Mouse (Mus musculus): Measurements from ENCODE around the gene Adad2. TPM values are rescaled to one million over a fixed set of nuclear protein-coding genes. Genes with fewer than 3 reads are reported as not detected.
A peak's percentile ranks its signal among the peaks of the same experiment; 100 is the strongest.

The Adad2 gene
- polyA plus RNA-seq, 1 experiment = 0.11 TPM

DNA sequence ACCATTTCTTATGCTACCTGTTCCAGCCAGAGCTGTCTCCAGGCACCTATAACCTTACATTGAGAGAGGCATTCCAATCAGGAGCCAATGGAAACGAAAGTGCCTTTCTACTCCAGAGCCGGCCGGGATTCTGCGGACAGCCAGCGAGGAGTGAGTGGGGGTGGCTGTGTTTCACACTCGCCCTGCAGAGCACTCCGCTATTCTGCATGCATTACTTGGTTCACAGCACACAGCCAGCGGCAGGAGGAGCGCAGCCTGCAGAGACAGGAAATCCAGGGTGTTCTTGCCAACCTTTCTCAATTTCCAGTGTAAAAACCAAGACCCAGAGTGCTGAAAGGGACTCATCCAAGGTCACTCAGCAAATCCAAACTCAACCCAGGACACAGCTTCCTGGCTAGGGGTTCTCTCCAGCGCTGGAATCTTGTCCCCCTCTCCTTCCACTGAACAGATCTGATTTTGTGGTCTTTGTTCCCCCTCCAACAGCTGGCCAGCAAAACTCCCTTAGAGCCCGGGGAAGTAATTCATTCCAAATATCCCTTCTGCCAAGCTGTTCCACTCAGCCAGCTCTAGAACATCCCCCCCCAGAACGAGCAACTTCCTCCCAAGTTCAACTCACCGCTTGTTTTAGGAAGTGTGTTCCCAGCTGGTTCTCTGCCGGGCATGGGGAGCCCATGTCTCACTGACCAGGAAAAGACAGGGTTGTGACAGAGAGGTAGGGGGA, 22.2 kb downstream of the Adad2 start:
- no peaks in the 10 kb centered on the region; the same call in 1 of the 2 replicates for H3K4me1 ChIP-seq (ENCODE audit: control insufficient read depth, insufficient read depth, low read length)
- no peak overlapping the region for H3K4me3 ChIP-seq (replicated peaks; ENCODE audit: insufficient read depth, low read depth, low read length)
- no peaks in the 10 kb centered on the region; the same call in 1 of the 2 replicates for H3K27me3 ChIP-seq (ENCODE audit: control insufficient read depth, insufficient read depth, low read length)
- no peak for DNase-seq
- WGBS = 7% methylated on average over 14 of the region's 14 CpGs
- H3K27ac ChIP-seq (ENCODE audit: insufficient read depth, low read length) = no peak overlapping the region
- TF ChIP-seq POLR2A (IDR thresholded peaks at IDR 0.05; ENCODE audit: borderline replicate concordance, insufficient read depth, low read length) (no peak), CTCF (IDR thresholded peaks at IDR 0.05; ENCODE audit: borderline replicate concordance, insufficient read depth, low read depth, low read length) (no peak)

DNA sequence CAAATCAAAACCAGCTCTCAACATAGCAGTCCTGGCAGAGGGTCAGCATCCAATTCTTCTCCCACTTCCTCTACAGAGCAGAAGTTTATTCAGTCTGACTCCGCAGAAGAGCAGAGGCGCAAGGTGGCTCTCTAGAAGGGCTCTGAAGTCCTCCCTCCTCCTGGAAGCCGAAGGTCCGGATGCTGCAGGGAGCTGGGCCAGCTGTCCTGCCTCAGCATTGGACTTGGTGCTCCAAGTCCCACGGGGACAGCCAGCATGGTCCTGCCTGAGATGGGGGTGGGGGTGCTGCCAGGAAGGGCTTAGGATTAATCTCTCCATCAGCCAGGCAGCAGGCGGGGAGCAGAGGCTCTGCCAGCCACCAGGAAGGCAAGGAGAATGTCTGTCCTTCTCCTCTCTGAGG, 22.8 kb downstream of the Adad2 start, which contains the start of gene Kcng4:
Gene Kcng4, minus strand, starts transcription at position 303 of the 400 bp plus-strand sequence.
- Histone ChIP-seq H3K4me1 (ENCODE audit: control insufficient read depth, insufficient read depth, low read length) (no peaks in the 10 kb centered on the region; the same call in 1 of the 2 replicates), H3K4me3 (replicated peaks; ENCODE audit: insufficient read depth, low read depth, low read length) (no peak within 1 kb of the TSS), H3K27ac (ENCODE audit: insufficient read depth, low read length) (no peak within 1 kb of the TSS), H3K27me3 (ENCODE audit: control insufficient read depth, insufficient read depth, low read length) (no peaks in the 10 kb centered on the region; the same call in 1 of the 2 replicates)
- WGBS = 5% methylated on average over 6 of the region's 6 CpGs
- peak in 1 of 2 experiments; percentile 30 for DNase-seq
- no peak for TF ChIP-seq CTCF (IDR thresholded peaks at IDR 0.05; ENCODE audit: borderline replicate concordance, insufficient read depth, low read depth, low read length)
- TF ChIP-seq POLR2A (IDR thresholded peaks at IDR 0.05; ENCODE audit: borderline replicate concordance, insufficient read depth, low read length) = no peak

DNA sequence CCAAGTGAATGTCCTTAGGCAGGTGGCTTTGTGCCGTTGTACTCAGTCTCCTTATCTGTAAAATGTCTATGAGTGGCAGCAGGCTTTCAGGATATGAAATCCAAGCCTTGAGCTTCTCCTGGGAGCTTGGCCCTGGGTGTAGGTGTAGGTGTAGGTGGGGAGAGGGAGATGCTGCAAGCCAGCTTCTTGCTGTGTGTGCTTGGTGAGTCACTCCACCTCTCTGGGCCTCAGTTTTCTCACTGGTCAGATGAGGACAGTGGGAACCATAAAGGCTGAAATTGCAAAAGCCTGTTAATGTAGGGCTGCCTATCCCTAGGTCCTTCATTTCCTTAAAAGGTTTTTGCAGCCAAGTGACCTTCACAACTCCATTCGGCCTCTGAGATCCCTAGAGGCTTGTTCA, 23.4 kb downstream of the Adad2 start:
- no peak for DNase-seq
- TF ChIP-seq CTCF (IDR thresholded peaks at IDR 0.05; ENCODE audit: borderline replicate concordance, insufficient read depth, low read depth, low read length) (no peak), POLR2A (IDR thresholded peaks at IDR 0.05; ENCODE audit: borderline replicate concordance, insufficient read depth, low read length) (no peak)

DNA sequence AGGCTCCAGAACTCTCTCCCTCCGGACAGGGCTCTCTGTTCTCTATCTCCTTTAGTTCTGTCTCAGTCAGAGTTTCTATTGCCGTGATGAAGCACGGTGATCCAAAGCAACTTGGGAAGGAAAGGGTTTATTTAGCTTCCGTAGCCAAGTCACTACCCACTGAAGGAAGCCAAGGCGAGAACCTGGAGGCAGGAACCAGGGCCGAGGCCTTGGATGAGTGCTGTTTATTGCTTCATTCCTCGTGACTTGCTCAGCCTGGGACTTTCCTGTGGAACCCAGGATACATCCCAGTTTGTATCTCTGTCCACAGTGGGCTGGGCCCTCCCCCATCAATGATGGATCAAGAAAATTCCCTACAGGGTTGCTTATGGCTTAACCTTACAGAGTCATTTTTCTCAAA, 24.2 kb downstream of the Adad2 start:
- H3K4me3 ChIP-seq (replicated peaks; ENCODE audit: insufficient read depth, low read depth, low read length) = no peak overlapping the region
- TF ChIP-seq POLR2A (IDR thresholded peaks at IDR 0.05; ENCODE audit: borderline replicate concordance, insufficient read depth, low read length) = no peak
- TF ChIP-seq CTCF (IDR thresholded peaks at IDR 0.05; ENCODE audit: borderline replicate concordance, insufficient read depth, low read depth, low read length) = no peak
- no peaks in the 10 kb centered on the region; the same call in 1 of the 2 replicates for H3K4me1 ChIP-seq (ENCODE audit: control insufficient read depth, insufficient read depth, low read length)
- H3K27ac ChIP-seq (ENCODE audit: insufficient read depth, low read length) = no peak overlapping the region
- no peaks in the 10 kb centered on the region; the same call in 1 of the 2 replicates for H3K27me3 ChIP-seq (ENCODE audit: control insufficient read depth, insufficient read depth, low read length)
- WGBS = 74% methylated on average over 7 of the region's 7 CpGs
- no peak for DNase-seq

More for the DNA sequence above, 23.4 kb downstream of the Adad2 start:
- Histone ChIP-seq H3K27ac (ENCODE audit: insufficient read depth, low read length) (no peak overlapping the region), H3K27me3 (ENCODE audit: control insufficient read depth, insufficient read depth, low read length) (no peaks in the 10 kb centered on the region; the same call in 1 of the 2 replicates), H3K4me1 (ENCODE audit: control insufficient read depth, insufficient read depth, low read length) (no peaks in the 10 kb centered on the region; the same call in 1 of the 2 replicates), H3K4me3 (replicated peaks; ENCODE audit: insufficient read depth, low read depth, low read length) (no peak overlapping the region)
- 39% methylated on average over 2 of the region's 2 CpGs for WGBS

DNA sequence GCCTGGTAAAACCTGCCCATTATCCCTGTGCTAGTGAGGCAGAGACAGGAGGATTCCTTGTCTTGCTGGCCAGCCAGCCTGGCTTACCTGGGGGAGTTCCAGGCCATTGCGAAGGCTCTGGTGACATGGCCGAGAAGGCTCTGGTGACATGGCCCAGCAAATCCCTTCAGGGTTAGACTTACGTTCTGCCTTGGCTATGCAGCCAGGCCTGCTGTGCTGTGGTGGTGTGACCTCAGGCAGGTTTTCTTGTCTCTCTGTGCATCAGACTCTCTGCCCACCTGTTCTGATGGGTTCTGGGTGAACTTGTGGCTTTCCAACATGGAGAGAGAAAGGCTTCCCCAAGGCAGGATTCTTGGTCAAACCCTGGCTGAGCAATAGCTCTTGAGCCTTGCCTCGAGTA, 24.8 kb downstream of the Adad2 start:
- Histone ChIP-seq H3K27ac (ENCODE audit: insufficient read depth, low read length) (no peak overlapping the region), H3K4me3 (replicated peaks; ENCODE audit: insufficient read depth, low read depth, low read length) (no peak overlapping the region), H3K27me3 (ENCODE audit: control insufficient read depth, insufficient read depth, low read length) (no peaks in the 10 kb centered on the region; the same call in 1 of the 2 replicates), H3K4me1 (ENCODE audit: control insufficient read depth, insufficient read depth, low read length) (no peaks in the 10 kb centered on the region; the same call in 1 of the 2 replicates)
- no peak for DNase-seq
- 81% methylated on average over 4 of the region's 4 CpGs for whole genome bisulfite sequencing
- TF ChIP-seq POLR2A (IDR thresholded peaks at IDR 0.05; ENCODE audit: borderline replicate concordance, insufficient read depth, low read length) = no peak

DNA sequence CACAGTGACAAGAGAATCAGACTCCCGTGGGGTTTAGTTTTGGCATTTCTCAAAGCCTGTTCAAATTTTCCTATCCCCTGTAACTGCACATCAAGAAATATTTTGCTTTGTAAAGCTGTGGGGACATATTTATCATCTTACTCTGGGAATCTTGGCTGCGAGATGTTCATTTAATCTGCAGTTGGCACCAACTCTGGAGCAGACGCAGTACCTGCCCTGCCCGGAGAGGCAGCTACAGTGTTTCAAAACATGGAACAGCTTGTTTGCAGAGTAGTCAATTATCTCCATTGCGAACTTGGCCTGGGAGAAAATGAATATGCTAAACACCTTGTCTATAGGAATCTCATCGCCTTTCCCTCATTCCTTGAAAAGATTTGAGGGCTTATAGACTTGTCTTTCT, 25.7 kb downstream of the Adad2 start:
- H3K4me3 ChIP-seq (replicated peaks; ENCODE audit: insufficient read depth, low read depth, low read length) = no peak overlapping the region
- peak in 1 of 2 experiments; percentile 45 for DNase-seq
- H3K27ac ChIP-seq (ENCODE audit: insufficient read depth, low read length) = no peak overlapping the region
- 16% methylated on average over 6 of the region's 6 CpGs for WGBS
- TF ChIP-seq POLR2A (IDR thresholded peaks at IDR 0.05; ENCODE audit: borderline replicate concordance, insufficient read depth, low read length) = no peak
- no peak for TF ChIP-seq CTCF (IDR thresholded peaks at IDR 0.05; ENCODE audit: borderline replicate concordance, insufficient read depth, low read depth, low read length)
- H3K4me1 ChIP-seq (ENCODE audit: control insufficient read depth, insufficient read depth, low read length) = no peaks in the 10 kb centered on the region; the same call in 1 of the 2 replicates
- no peaks in the 10 kb centered on the region; the same call in 1 of the 2 replicates for H3K27me3 ChIP-seq (ENCODE audit: control insufficient read depth, insufficient read depth, low read length)

DNA sequence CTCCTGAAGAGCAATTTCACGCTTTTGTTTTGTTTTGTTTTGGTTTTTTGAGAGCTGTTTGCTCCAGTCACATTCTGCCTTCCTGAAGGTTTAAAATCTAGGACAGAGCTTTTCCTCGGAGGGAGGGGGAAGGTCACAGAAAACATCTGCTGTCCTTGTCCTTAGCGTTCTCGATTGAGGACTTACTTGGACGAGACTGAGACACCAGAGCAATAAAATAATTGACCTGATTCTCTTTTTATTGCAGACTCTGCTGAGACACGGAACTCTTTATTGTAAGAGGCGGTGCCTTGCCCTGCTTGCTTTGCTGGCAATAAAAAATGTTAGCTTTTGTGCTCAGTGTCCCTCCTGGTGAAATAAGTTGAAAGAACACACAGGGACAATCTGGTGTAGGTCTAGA, 27.3 kb downstream of the Adad2 start:
- TF ChIP-seq POLR2A (IDR thresholded peaks at IDR 0.05; ENCODE audit: borderline replicate concordance, insufficient read depth, low read length) (no peak), CTCF (IDR thresholded peaks at IDR 0.05; ENCODE audit: borderline replicate concordance, insufficient read depth, low read depth, low read length) (no peak)
- no peak overlapping the region for H3K4me3 ChIP-seq (replicated peaks; ENCODE audit: insufficient read depth, low read depth, low read length)
- H3K4me1 ChIP-seq (ENCODE audit: control insufficient read depth, insufficient read depth, low read length) = no peaks in the 10 kb centered on the region; the same call in 1 of the 2 replicates
- peak in 1 of 2 experiments; percentile 36 for DNase-seq
- no peaks in the 10 kb centered on the region; the same call in 1 of the 2 replicates for H3K27me3 ChIP-seq (ENCODE audit: control insufficient read depth, insufficient read depth, low read length)
- H3K27ac ChIP-seq (ENCODE audit: insufficient read depth, low read length) = peak overlapping the region; percentile 28; the same call in 1 of the 2 replicates
- whole genome bisulfite sequencing = 51% methylated on average over 7 of the region's 7 CpGs

DNA sequence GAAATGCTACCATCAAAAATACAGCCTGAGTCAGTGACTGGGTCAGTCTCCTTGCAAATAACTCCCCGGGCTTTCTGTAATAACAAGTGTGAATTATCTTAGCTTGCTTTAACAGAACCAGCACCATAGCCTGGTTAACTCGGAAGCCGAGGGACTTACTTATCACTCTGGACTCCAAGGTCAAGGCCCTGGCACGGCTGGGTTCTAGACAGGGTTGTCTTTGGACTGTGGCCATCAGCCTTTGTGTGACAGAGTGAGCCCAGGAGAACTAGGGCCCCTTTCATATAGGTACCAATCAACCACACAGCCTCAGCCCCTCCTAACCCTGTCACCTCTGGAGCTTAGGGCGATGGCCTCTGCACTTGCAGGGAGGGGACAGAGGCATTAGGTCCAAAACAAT, 28.5 kb downstream of the Adad2 start:
- WGBS = 78% methylated on average over 5 of the region's 5 CpGs
- Histone ChIP-seq H3K4me3 (replicated peaks; ENCODE audit: insufficient read depth, low read depth, low read length) (no peak overlapping the region), H3K27me3 (ENCODE audit: control insufficient read depth, insufficient read depth, low read length) (no peaks in the 10 kb centered on the region), H3K27ac (ENCODE audit: insufficient read depth, low read length) (no peak overlapping the region), H3K4me1 (ENCODE audit: control insufficient read depth, insufficient read depth, low read length) (no peaks in the 10 kb centered on the region; the same call in 1 of the 2 replicates)
- no peak for TF ChIP-seq POLR2A (IDR thresholded peaks at IDR 0.05; ENCODE audit: borderline replicate concordance, insufficient read depth, low read length)
- TF ChIP-seq CTCF (IDR thresholded peaks at IDR 0.05; ENCODE audit: borderline replicate concordance, insufficient read depth, low read depth, low read length) = no peak
- no peak for DNase-seq
